Mouse (Mus musculus) heart, adult 2 months (tissue): ENCODE data around the gene Mtmr1.

Source experiments
- CTCF ChIP-seq: fragments of 200-600 bp; IDR thresholded peaks from 2 replicates; pipeline ENCODE4 v1.8.1; 2022; ENCODE audit warnings: antibody characterized with exemption, mild to moderate bottlenecking, moderate library complexity
- EP300 ChIP-seq: fragments of 200-500 bp; IDR thresholded peaks from 2 replicates; pipeline ENCODE4 v1.6.1; 2011; ENCODE audit warnings: low read depth, low read length, control low read depth; ENCODE audit not compliant: insufficient read depth

DNA sequence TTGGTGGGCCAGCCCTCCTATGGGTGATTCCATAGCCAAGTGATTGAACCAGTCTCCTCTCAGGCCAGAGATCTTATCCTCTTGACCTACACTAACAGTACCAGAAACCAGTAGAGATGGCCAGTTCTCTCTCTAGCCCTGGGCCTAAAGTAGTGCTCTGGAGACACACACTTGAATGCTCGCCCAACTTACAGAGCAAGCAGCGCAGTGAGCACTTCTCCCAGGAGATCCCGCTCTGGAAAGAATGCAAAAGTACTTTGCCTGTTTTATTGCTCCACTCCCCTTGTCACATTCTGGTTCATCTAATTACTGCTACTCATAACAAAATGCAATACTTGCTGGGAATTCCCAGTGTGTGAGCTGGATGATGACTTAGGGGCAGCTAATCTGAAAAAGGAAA lies 102.9 kb downstream of the Mtmr1 start:
- TF ChIP-seq CTCF (no peak), EP300 (no peak)
